Mouse (Mus musculus) small intestine, adult 2 months (tissue): Measurements from ENCODE around the gene Klhdc4. TPM values are rescaled to one million over a fixed set of nuclear protein-coding genes. Genes with fewer than 3 reads are reported as not detected.

Experiments used
- H3K27ac ChIP-seq: fragments of 200-500 bp; 2 replicates; pipeline ENCODE4 v1.5.1; 2012; ENCODE audit warnings: low read depth, low read length, control low read depth, inconsistent platforms; ENCODE audit not compliant: insufficient read depth
- H3K27me3 ChIP-seq: fragments of 200-500 bp; 2 replicates; pipeline ENCODE4 v1.6.1; 2012; ENCODE audit warnings: mild to moderate bottlenecking, moderate library complexity, low read length, inconsistent platforms; ENCODE audit not compliant: control insufficient read depth, insufficient read depth
- H3K36me3 ChIP-seq: fragments of 200-500 bp; 2 replicates; pipeline ENCODE4 v1.6.1; 2012; ENCODE audit warnings: mild to moderate bottlenecking, low read length, control low read depth, inconsistent platforms; ENCODE audit not compliant: control insufficient read depth, insufficient read depth
- H3K4me1 ChIP-seq: fragments of 200-500 bp; 2 replicates; pipeline ENCODE4 v1.6.1; 2012; ENCODE audit warnings: low read length, inconsistent platforms, mixed read lengths; ENCODE audit not compliant: control insufficient read depth, insufficient read depth, insufficient read length
- H3K4me3 ChIP-seq: fragments of 200-500 bp; 2 replicates; pipeline ENCODE4 v1.5.1; 2012; ENCODE audit warnings: low read depth, mild to moderate bottlenecking, control low read depth, inconsistent platforms, low read length, moderate library complexity
- CTCF ChIP-seq: fragments of 200-500 bp; IDR thresholded peaks from 2 replicates; pipeline ENCODE4 v1.5.1; 2012; ENCODE audit warnings: low read depth, mild to moderate bottlenecking, control low read depth, inconsistent platforms, low read length, moderate library complexity, mixed read lengths; ENCODE audit not compliant: insufficient replicate concordance, insufficient read length; ENCODE audit errors: extremely low read depth
- POLR2A ChIP-seq: fragments of 200-500 bp; IDR thresholded peaks from 2 replicates; pipeline ENCODE4 v1.6.1; 2012; ENCODE audit warnings: low read depth, mild to moderate bottlenecking, control low read depth, inconsistent platforms, low read length, moderate library complexity
- WGBS: fragments of 180-500 bp; shearing (Covaris S2); methylation state at CpG from one replicate; pipeline ENCODE4 v1.1.7; 2018; 5-methylcytosine and 5-hydroxymethylcytosine counted together
- polyA plus RNA-seq: library from polyadenylated mRNA; depleted of rRNA; stranded (reverse); fragments of >200 nt; gene quantifications from 2 replicates; pipeline ENCODE4 v1.2.3, GENCODE M21; 2012

Gene Klhdc4
- polyA plus RNA-seq, 1 experiment: 10.8 TPM

GRCm38 (mm10) chr8:121849303-121849702, 19.9 kb upstream of the Klhdc4 start:
- Histone ChIP-seq H3K36me3 (no peaks in the 10 kb centered on the region), H3K4me3 (no peak overlapping the region), H3K4me1 (no peaks in the 10 kb centered on the region), H3K27me3 (no peaks in the 10 kb centered on the region), H3K27ac (no peak overlapping the region)
- no peak for TF ChIP-seq CTCF
- TF ChIP-seq POLR2A: no peak
- 51% methylated on average over 9 of the region's 9 CpGs for WGBS

GRCm38 (mm10) chr8:121848495-121848894, 19.1 kb upstream of the Klhdc4 start:
- 44% methylated on average over 10 of the region's 10 CpGs for WGBS

GRCm38 (mm10) chr8:121847987-121848386, 18.6 kb upstream of the Klhdc4 start:
- 73% methylated on average over 6 of the region's 6 CpGs for WGBS
- H3K36me3 ChIP-seq: no peaks in the 10 kb centered on the region
- TF ChIP-seq CTCF (no peak), POLR2A (no peak)

More at GRCm38 (mm10) chr8:121848495-121848894, 19.1 kb upstream of the Klhdc4 start:
- no peak for TF ChIP-seq POLR2A
- no peak for TF ChIP-seq CTCF
- no peaks in the 10 kb centered on the region for H3K27me3 ChIP-seq
- no peaks in the 10 kb centered on the region for H3K4me1 ChIP-seq
- no peaks in the 10 kb centered on the region for H3K36me3 ChIP-seq
- peak overlapping the region; percentile 26; the same call in 1 of the 2 replicates for H3K27ac ChIP-seq
- no peak overlapping the region for H3K4me3 ChIP-seq

GRCm38 (mm10) chr8:121847261-121847822, 18.0 kb upstream of the Klhdc4 start:
- Histone ChIP-seq H3K36me3 (no peaks in the 10 kb centered on the region), H3K4me3 (no peak overlapping the region), H3K27me3 (no peaks in the 10 kb centered on the region), H3K4me1 (no peaks in the 10 kb centered on the region), H3K27ac (no peak overlapping the region)
- 41% methylated on average over 10 of the region's 10 CpGs for WGBS
- TF ChIP-seq CTCF (no peak), POLR2A (no peak)

More at GRCm38 (mm10) chr8:121847987-121848386, 18.6 kb upstream of the Klhdc4 start:
- no peaks in the 10 kb centered on the region for H3K4me1 ChIP-seq
- peak overlapping the region; percentile 26; the same call in 1 of the 2 replicates for H3K27ac ChIP-seq
- H3K4me3 ChIP-seq: no peak overlapping the region
- no peaks in the 10 kb centered on the region for H3K27me3 ChIP-seq

- H3K4me3 ChIP-seq: no peak overlapping the region
- no peak overlapping the region for H3K27ac ChIP-seq
- TF ChIP-seq POLR2A: no peak
- TF ChIP-seq CTCF: no peak
- no peaks in the 10 kb centered on the region for H3K27me3 ChIP-seq
- H3K36me3 ChIP-seq: no peaks in the 10 kb centered on the region
- H3K4me1 ChIP-seq: no peaks in the 10 kb centered on the region
Measured at GRCm38 (mm10) chr8:121846815-121847214, 17.4 kb upstream of the Klhdc4 start.

GRCm38 (mm10) chr8:121844765-121845164, 15.4 kb upstream of the Klhdc4 start:
- Histone ChIP-seq H3K27me3 (no peaks in the 10 kb centered on the region), H3K27ac (no peak overlapping the region), H3K4me3 (no peak overlapping the region), H3K36me3 (no peaks in the 10 kb centered on the region), H3K4me1 (no peaks in the 10 kb centered on the region)
- TF ChIP-seq CTCF (no peak), POLR2A (no peak)
- 54% methylated on average over 7 of the region's 7 CpGs for WGBS

GRCm38 (mm10) chr8:121843184-121843733, 13.9 kb upstream of the Klhdc4 start:
- no peak for TF ChIP-seq POLR2A
- TF ChIP-seq CTCF: no peak
- H3K27me3 ChIP-seq: no peaks in the 10 kb centered on the region
- H3K27ac ChIP-seq: no peak overlapping the region
- 53% methylated on average over 3 of the region's 3 CpGs for WGBS
- H3K4me3 ChIP-seq: no peak overlapping the region
- H3K36me3 ChIP-seq: no peaks in the 10 kb centered on the region
- H3K4me1 ChIP-seq: no peaks in the 10 kb centered on the region
